In the genomic region with DNA sequence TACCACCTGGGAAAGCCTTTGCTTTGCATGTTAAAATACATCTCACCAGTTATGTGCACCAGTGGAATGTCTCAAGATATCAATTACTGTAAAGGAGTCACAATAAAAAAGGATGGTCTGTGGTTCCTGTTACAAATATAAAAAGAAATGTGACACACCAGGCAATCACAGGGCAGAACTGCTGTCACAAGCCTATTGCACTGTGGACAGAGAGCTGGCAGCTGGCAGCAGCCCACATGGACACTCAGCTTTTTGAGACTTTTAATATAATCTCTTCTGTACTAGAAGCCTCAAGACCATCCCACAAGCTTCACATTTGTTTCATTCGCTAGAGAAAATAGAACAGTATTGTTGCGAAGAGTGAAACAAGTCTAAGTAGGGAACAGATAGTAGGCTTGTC, we compare ENCODE assay signal across 21 mouse cellular contexts.
"Had no signal": no experiment of that assay in that cellular context is flagged by ENCODE, and none has a peak within 500 bp of the region (broad histone marks: within the 10 kb centered on the region; RNA-seq: fewer than 3 reads in every experiment).

No protein-coding gene starts in this region.

- H3K27ac ChIP-seq: lung, embryonic 15.5 days; macrophage; midbrain, embryonic 13.5 days; midbrain, embryonic 15.5 days; neural tube, embryonic 13.5 days; neural tube, embryonic 15.5 days had no signal

- H3K9ac ChIP-seq: liver, postnatal 0 days; lung, embryonic 15.5 days; midbrain, embryonic 13.5 days; midbrain, embryonic 15.5 days; neural tube, embryonic 13.5 days; neural tube, embryonic 15.5 days had no signal

- H3K9me3 ChIP-seq: lung, embryonic 15.5 days; megakaryocyte, embryonic 14.5 days; midbrain, embryonic 13.5 days; midbrain, embryonic 15.5 days; neural tube, embryonic 13.5 days; neural tube, embryonic 15.5 days had no signal

- ATAC-seq: liver, postnatal 0 days; lung, postnatal 0 days; midbrain, embryonic 13.5 days; midbrain, embryonic 15.5 days had no signal

- H3K36me3 ChIP-seq: lung, embryonic 15.5 days; midbrain, embryonic 13.5 days; midbrain, embryonic 15.5 days; neural tube, embryonic 13.5 days; neural tube, embryonic 15.5 days had no signal

- H3K4me3 ChIP-seq: lung, embryonic 15.5 days; megakaryocyte, embryonic 14.5 days; midbrain, embryonic 13.5 days; midbrain, embryonic 15.5 days; neural tube, embryonic 13.5 days; neural tube, embryonic 15.5 days had no signal

- H3K4me1 ChIP-seq: lung, embryonic 15.5 days; megakaryocyte, embryonic 14.5 days; midbrain, embryonic 13.5 days; midbrain, embryonic 15.5 days; neural tube, embryonic 13.5 days; neural tube, embryonic 15.5 days had no signal

- DNase-seq: liver, postnatal 0 days; lung, adult 2 months; lung, postnatal 14 days; lung, postnatal 36 days; retina, postnatal 1 day; right cerebral cortex, adult 18-20 months; right cerebral cortex, postnatal 25 days; right cerebral cortex, postnatal 4 days; spleen, adult 18-20 months; thymus, adult 18-20 months; thymus, postnatal 25 days; thymus, postnatal 4 days had no signal

- H3K4me2 ChIP-seq: lung, embryonic 15.5 days; midbrain, embryonic 11.5 days; midbrain, embryonic 13.5 days; midbrain, embryonic 15.5 days; neural tube, embryonic 13.5 days; neural tube, embryonic 15.5 days had no signal

- H3K27me3 ChIP-seq: lung, embryonic 15.5 days; megakaryocyte, embryonic 14.5 days; midbrain, embryonic 13.5 days; midbrain, embryonic 15.5 days; neural tube, embryonic 13.5 days; neural tube, embryonic 15.5 days had no signal
